Mouse (Mus musculus) MEL (cell line): ENCODE data around the gene Frmd6. TPM values are rescaled to one million over a fixed set of nuclear protein-coding genes. Genes with fewer than 3 reads are reported as not detected.

Experiments
- DNase-seq: peaks from one replicate; pipeline ENCODE4 v3.0.0; 2011; ENCODE audit warnings: low read depth, low spot score
- H3K27ac ChIP-seq: 2 replicates; pipeline ENCODE4 v1.5.1; 2012; ENCODE audit warnings: low read depth, mild to moderate bottlenecking, control low read depth, low read length, moderate library complexity; ENCODE audit not compliant: control insufficient read depth
- H3K27me3 ChIP-seq, 2 experiments: fragments of 150-350 bp in 1 of 2; sonication (generic) in 1 of 2; 2 replicates each; pipeline ENCODE4 v1.6.1; 2012; ENCODE audit warnings: low read length in 2 of 2, mild to moderate bottlenecking in 2 of 2, improper control_type of control experiment in 1 of 2, moderate library complexity in 1 of 2; ENCODE audit not compliant: insufficient read depth in 2 of 2, control insufficient read depth in 1 of 2
- H3K36me3 ChIP-seq, 2 experiments: 2 replicates each; pipeline ENCODE4 v1.6.1; 2012 to 2014; ENCODE audit warnings: low read length in 2 of 2, improper control_type of control experiment in 1 of 2, inconsistent platforms in 1 of 2, mild to moderate bottlenecking in 1 of 2; ENCODE audit not compliant: insufficient read depth in 2 of 2, control insufficient read depth in 1 of 2
- H3K4me1 ChIP-seq, 2 experiments: fragments of 150-350 bp in 1 of 2; sonication (generic) in 1 of 2; 2 replicates each; pipeline ENCODE4 v1.6.1; 2012; ENCODE audit warnings: low read length in 2 of 2, improper control_type of control experiment in 1 of 2, mild to moderate bottlenecking in 1 of 2; ENCODE audit not compliant: insufficient read depth in 2 of 2, control insufficient read depth in 1 of 2
- H3K4me3 ChIP-seq, 2 experiments: fragments of 150-350 bp in 1 of 2; sonication (generic) in 1 of 2; 2 replicates each; pipeline ENCODE4 v1.5.1; 2012; ENCODE audit warnings: low read depth in 2 of 2, low read length in 2 of 2, mild to moderate bottlenecking in 2 of 2, moderate library complexity in 2 of 2, control low read depth in 1 of 2, improper control_type of control experiment in 1 of 2; ENCODE audit not compliant: control insufficient read depth in 1 of 2, insufficient read depth in 1 of 2
- H3K79me2 ChIP-seq: 2 replicates; pipeline ENCODE4 v1.6.1; 2012; ENCODE audit warnings: mild to moderate bottlenecking, low read length, moderate library complexity; ENCODE audit not compliant: control insufficient read depth, poor library complexity, insufficient read depth
- H3K9ac ChIP-seq: 2 replicates; pipeline ENCODE4 v1.6.1; 2012; ENCODE audit warnings: low read depth, mild to moderate bottlenecking, control low read depth, low read length, moderate library complexity; ENCODE audit not compliant: control insufficient read depth, poor library complexity, severe bottlenecking
- H3K9me3 ChIP-seq: fragments of 150-350 bp; sonication (generic); replicated peaks from 2 replicates; pipeline ENCODE4 v1.6.1; 2012; ENCODE audit warnings: mild to moderate bottlenecking, low read length, improper control_type of control experiment, moderate library complexity; ENCODE audit not compliant: insufficient read depth
- CHD1 ChIP-seq: IDR thresholded peaks from 2 replicates; pipeline ENCODE4 v1.6.1; 2012; ENCODE audit warnings: low read depth, mild to moderate bottlenecking, inconsistent platforms, low read length, improper control_type of control experiment
- CHD2 ChIP-seq: IDR thresholded peaks from 2 replicates; pipeline ENCODE4 v1.6.1; 2011; ENCODE audit warnings: low read length, improper control_type of control experiment
- CTCF ChIP-seq, 3 experiments: IDR thresholded peaks in 2 of 3; conservative IDR thresholded peaks in 1 of 3; 2 replicates each; pipeline ENCODE4 v1.5.1; 2011 to 2012; ENCODE audit warnings: low read length in 3 of 3, low read depth in 2 of 3, mild to moderate bottlenecking in 2 of 3, improper control_type of control experiment in 1 of 3, inconsistent platforms in 1 of 3, mixed read lengths in 1 of 3, moderate library complexity in 1 of 3; ENCODE audit not compliant: control insufficient read depth in 1 of 3, insufficient read depth in 1 of 3, poor library complexity in 1 of 3, severe bottlenecking in 1 of 3
- E2F4 ChIP-seq: IDR thresholded peaks from 2 replicates; pipeline ENCODE4 v1.6.1; 2011; ENCODE audit warnings: low read depth, low read length, improper control_type of control experiment, borderline replicate concordance
- ELF1 ChIP-seq: IDR thresholded peaks from 2 replicates; pipeline ENCODE4 v1.6.1; 2014; ENCODE audit warnings: low read depth, mild to moderate bottlenecking, inconsistent platforms, low read length, improper control_type of control experiment, moderate library complexity
- ETS1 ChIP-seq: IDR thresholded peaks from 2 replicates; pipeline ENCODE4 v1.6.1; 2012; ENCODE audit warnings: low read depth, mild to moderate bottlenecking, inconsistent platforms, low read length, improper control_type of control experiment, moderate library complexity
- JUND ChIP-seq: IDR thresholded peaks from 2 replicates; pipeline ENCODE4 v1.6.1; 2011; ENCODE audit warnings: low read depth, mild to moderate bottlenecking, improper control_type of control experiment, low read length
- MAFK ChIP-seq: IDR thresholded peaks from 2 replicates; pipeline ENCODE4 v1.6.1; 2011; ENCODE audit warnings: low read depth, mild to moderate bottlenecking, low read length, improper control_type of control experiment, borderline replicate concordance
- MAX ChIP-seq: IDR thresholded peaks from 2 replicates; pipeline ENCODE4 v1.6.1; 2011; ENCODE audit warnings: low read length, improper control_type of control experiment
- MXI1 ChIP-seq: IDR thresholded peaks from 2 replicates; pipeline ENCODE4 v1.6.1; 2011; ENCODE audit warnings: mild to moderate bottlenecking, low read depth, low read length, improper control_type of control experiment
- MYB ChIP-seq: IDR thresholded peaks from 2 replicates; pipeline ENCODE4 v1.6.1; 2011; ENCODE audit warnings: mild to moderate bottlenecking, low read depth, low read length, improper control_type of control experiment
- NRF1 ChIP-seq: IDR thresholded peaks from 2 replicates; pipeline ENCODE4 v1.6.1; 2014; ENCODE audit warnings: low read depth, mild to moderate bottlenecking, inconsistent platforms, low read length, improper control_type of control experiment, moderate library complexity; ENCODE audit not compliant: poor library complexity, insufficient read depth, severe bottlenecking
- POLR2AphosphoS2 ChIP-seq: IDR thresholded peaks from 2 replicates; pipeline ENCODE4 v1.6.1; 2011; ENCODE audit warnings: low read length, improper control_type of control experiment
- RCOR1 ChIP-seq: IDR thresholded peaks from 2 replicates; pipeline ENCODE4 v1.6.1; 2012; ENCODE audit warnings: low read depth, mild to moderate bottlenecking, inconsistent platforms, low read length, improper control_type of control experiment
- SIN3A ChIP-seq: IDR thresholded peaks from 2 replicates; pipeline ENCODE4 v1.6.1; 2012; ENCODE audit warnings: low read length, improper control_type of control experiment, inconsistent platforms
- USF2 ChIP-seq, 2 experiments: IDR thresholded peaks; 2 replicates each; pipeline ENCODE4 v1.6.1; 2011 to 2012; ENCODE audit warnings: improper control_type of control experiment in 2 of 2, low read length in 2 of 2, borderline replicate concordance in 1 of 2, inconsistent platforms in 1 of 2, low read depth in 1 of 2, mild to moderate bottlenecking in 1 of 2; ENCODE audit not compliant: insufficient read depth in 1 of 2
- ZNF384 ChIP-seq: IDR thresholded peaks from 2 replicates; pipeline ENCODE4 v1.6.1; 2012; ENCODE audit warnings: low read depth, mild to moderate bottlenecking, inconsistent platforms, low read length, improper control_type of control experiment
- polyA plus RNA-seq, 2 experiments: library from polyadenylated mRNA; stranded (reverse) in 1 of 2; unstranded in 1 of 2; fragments of >175 nt in 1 of 2; fragments of >200 nt in 1 of 2; gene quantifications; 2 replicates each; pipeline versions ENCODE4 v1.2.1 to v1.2.4; 2012; ENCODE audit warnings: low replicate concordance in 2 of 2, low read depth in 1 of 2; ENCODE audit not compliant: insufficient read length in 2 of 2, insufficient read depth in 1 of 2, missing spikeins in 1 of 2
- total RNA-seq: library from RNA; depleted of rRNA; stranded (reverse); fragments of 300-350 nt; gene quantifications from 2 replicates; pipeline ENCODE4 v1.2.3, GENCODE M21; 2012

Gene Frmd6
- total and polyA plus RNA-seq, 3 experiments: 3.7 to 5.0 TPM; not detected in 1

DNA sequence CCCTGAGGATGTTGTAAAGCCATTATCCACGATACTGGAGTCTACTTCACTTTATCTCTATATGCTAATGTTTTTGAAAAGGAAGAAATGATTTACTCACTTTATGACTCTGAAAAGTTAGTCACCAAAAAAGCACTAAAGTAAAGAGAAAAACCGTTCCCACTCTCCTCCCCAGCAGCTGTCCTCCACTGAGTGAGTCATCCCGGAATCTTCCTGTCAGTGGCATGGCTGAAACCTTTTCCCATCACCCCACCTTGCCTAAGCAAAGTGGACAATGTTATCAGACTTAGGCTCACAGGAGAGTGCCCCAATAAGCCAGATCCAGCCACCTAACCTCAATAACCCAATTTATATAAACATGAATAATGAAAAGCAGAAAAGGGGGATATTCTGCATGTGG lies 46.6 kb upstream of the Frmd6 start:
- H3K79me2 ChIP-seq: no peaks in the 10 kb centered on the region
- no peaks in the 10 kb centered on the region for H3K4me1 ChIP-seq
- H3K4me3 ChIP-seq: no peak overlapping the region
- no peaks in the 10 kb centered on the region for H3K36me3 ChIP-seq
- H3K9me3 ChIP-seq: no peaks in the 10 kb centered on the region
- no peak overlapping the region for H3K27ac ChIP-seq
- DNase-seq: no peak
- H3K9ac ChIP-seq: no peak overlapping the region
- H3K27me3 ChIP-seq: peaks cover 6 to 12% of the 10 kb centered on the region in 2 experiments
- TF ChIP-seq CHD1 (no peak), JUND (no peak), E2F4 (no peak), NRF1 (no peak), CHD2 (no peak), RCOR1 (no peak), ELF1 (no peak), MYB (no peak)

DNA sequence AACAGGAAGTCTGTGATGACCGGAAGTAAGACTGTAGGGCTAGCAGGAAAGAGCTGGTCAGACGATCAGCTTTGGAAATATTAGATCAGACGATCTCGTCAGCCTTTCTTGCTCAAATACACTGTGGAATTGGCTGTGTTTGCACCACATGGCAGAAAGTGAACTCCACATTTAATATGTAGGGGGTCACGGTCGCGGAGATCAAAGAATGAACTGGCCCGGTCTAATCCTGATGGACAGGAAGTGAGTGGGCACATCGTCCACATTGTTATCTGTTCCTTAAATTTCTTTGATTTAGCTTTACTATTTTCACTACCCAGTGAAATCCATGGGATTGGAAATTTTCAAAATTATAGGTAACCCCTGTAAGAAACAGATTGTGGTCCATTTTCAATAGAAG lies 42.3 kb upstream of the Frmd6 start:
- no peak overlapping the region for H3K4me3 ChIP-seq
- no peak for DNase-seq
- peaks cover 17 to 18% of the 10 kb centered on the region in 2 experiments for H3K27me3 ChIP-seq
- no peaks in the 10 kb centered on the region for H3K79me2 ChIP-seq
- no peaks in the 10 kb centered on the region for H3K9me3 ChIP-seq
- TF ChIP-seq CTCF (IDR thresholded peaks at IDR 0.05 in 2 of 3, conservative IDR thresholded peaks at IDR 0.05 in 1 of 3; ENCODE audit: control insufficient read depth in 1 of 3, insufficient read depth in 1 of 3, low read depth in 2 of 3, low read length in 3 of 3, poor library complexity in 1 of 3, severe bottlenecking in 1 of 3): no peak
- TF ChIP-seq MAX: no peak
- TF ChIP-seq ZNF384: no peak
- TF ChIP-seq ELF1: no peak
- TF ChIP-seq ETS1: no peak
- TF ChIP-seq MAFK: no peak
- no peak for TF ChIP-seq SIN3A
- TF ChIP-seq MXI1: no peak
- no peak for TF ChIP-seq USF2 (IDR thresholded peaks at IDR 0.05; ENCODE audit: borderline replicate concordance in 1 of 2, insufficient read depth in 1 of 2, low read depth in 1 of 2, low read length in 2 of 2)
- TF ChIP-seq POLR2AphosphoS2: no peak
- H3K9ac ChIP-seq: no peak overlapping the region
- no peaks in the 10 kb centered on the region for H3K4me1 ChIP-seq
- H3K27ac ChIP-seq: no peak overlapping the region
- no peaks in the 10 kb centered on the region for H3K36me3 ChIP-seq
